Mouse (Mus musculus) cerebellum, adult 11-12 months (tissue): ENCODE measurements at regions not wholly inside any gene's neighbourhood (a gene's known extent, or its start where the extent isn't known, plus 50 kb on each side); places are given as distances from the start of the nearest gene placed in this dataset.
"Not testable (repeated sequence)": the region's sequence is repeated elsewhere in the genome, so short reads cannot be mapped to it uniquely, and the experiment has no call there.

Experiments
- DNase-seq: peaks from one replicate; pipeline ENCODE4 v3.0.0; 2022

- no peak for DNase-seq
Measured at GRCm38 (mm10) chr17:83049972-83050535, 165.0 kb upstream of the Pkdcc start.

- DNase-seq: no peak
Measured at GRCm38 (mm10) chr17:83050591-83051197, 164.4 kb upstream of the Pkdcc start.

- DNase-seq: no peak
Measured at GRCm38 (mm10) chr17:83052613-83053140, 162.4 kb upstream of the Pkdcc start.

- no peak for DNase-seq
Measured at GRCm38 (mm10) chr17:83057832-83058231, 157.3 kb upstream of the Pkdcc start.

GRCm38 (mm10) chr17:83061843-83062242 is 153.2 kb upstream of the Pkdcc start:
- no peak for DNase-seq

GRCm38 (mm10) chr17:83063848-83064247 is 151.2 kb upstream of the Pkdcc start:
- DNase-seq: no peak

- not testable (repeated sequence) for DNase-seq
Measured at GRCm38 (mm10) chr17:83064376-83064775, 150.7 kb upstream of the Pkdcc start.

GRCm38 (mm10) chr17:83069246-83069645 is 145.8 kb upstream of the Pkdcc start:
- no peak for DNase-seq

- no peak for DNase-seq
Measured at GRCm38 (mm10) chr17:83071746-83072145, 143.3 kb upstream of the Pkdcc start.

GRCm38 (mm10) chr17:83072175-83072574 is 142.9 kb upstream of the Pkdcc start:
- no peak for DNase-seq

- no peak for DNase-seq
Measured at GRCm38 (mm10) chr17:83074893-83075292, 140.2 kb upstream of the Pkdcc start.

- no peak for DNase-seq
Measured at GRCm38 (mm10) chr17:83077737-83078600, 137.1 kb upstream of the Pkdcc start.

- no peak for DNase-seq
Measured at GRCm38 (mm10) chr17:83078601-83079360, 136.3 kb upstream of the Pkdcc start.

- no peak for DNase-seq
Measured at GRCm38 (mm10) chr17:83079361-83079685, 135.8 kb upstream of the Pkdcc start.

- no peak for DNase-seq
Measured at GRCm38 (mm10) chr17:83081729-83082128, 133.4 kb upstream of the Pkdcc start.

- no peak for DNase-seq
Measured at GRCm38 (mm10) chr17:83083521-83083920, 131.6 kb upstream of the Pkdcc start.

- no peak for DNase-seq
Measured at GRCm38 (mm10) chr17:83085792-83086475, 129.2 kb upstream of the Pkdcc start.

- no peak for DNase-seq
Measured at GRCm38 (mm10) chr17:83086703-83087102, 128.4 kb upstream of the Pkdcc start.

- no peak for DNase-seq
Measured at GRCm38 (mm10) chr17:83088471-83088870, 126.6 kb upstream of the Pkdcc start.

GRCm38 (mm10) chr17:83089856-83090692 is 125.0 kb upstream of the Pkdcc start:
- DNase-seq: no peak

- DNase-seq: no peak
Measured at GRCm38 (mm10) chr17:83093862-83094261, 121.2 kb upstream of the Pkdcc start.

GRCm38 (mm10) chr17:83096451-83096850 is 118.6 kb upstream of the Pkdcc start:
- no peak for DNase-seq
